Mouse (Mus musculus): ENCODE results near the gene Syndig1.

- no peak for TF ChIP-seq POLR2A (IDR thresholded peaks at IDR 0.05; ENCODE audit: insufficient read depth, low read depth, low read length)
- TF ChIP-seq CTCF (IDR thresholded peaks at IDR 0.05): no peak
These were observed 96.9 kb downstream of the Syndig1 start for GRCm38 (mm10) chr2:149925911-149926310.

Data from heart, adult 2 months (tissue).